Mouse (Mus musculus) midbrain, embryonic 11.5 days (tissue): ENCODE measurements around the gene E030018B13Rik. TPM values are rescaled to one million over a fixed set of nuclear protein-coding genes. Genes with fewer than 3 reads are reported as not detected.

ENCODE experiments used
- ATAC-seq: fragments of 200-750 bp; cut with Nextera tagmentation; 2 replicates; pipeline ENCODE4 v1.8.0; 2017; ENCODE audit warnings: moderate TSS enrichment, moderate library complexity; ENCODE audit not compliant: low FRiP score
- DNase-seq: peaks from one replicate; pipeline ENCODE4 v3.0.0; 2015; ENCODE audit warnings: low spot score; ENCODE audit errors: missing footprints
- H3K27ac ChIP-seq: fragments of 300-500 bp; sonication (generic); 2 replicates; pipeline ENCODE4 v1.5.1; 2014; ENCODE audit warnings: low read depth, low read length
- H3K27me3 ChIP-seq: fragments of 300-500 bp; sonication (generic); 2 replicates; pipeline ENCODE4 v1.6.1; 2014; ENCODE audit warnings: mild to moderate bottlenecking, low read length, moderate library complexity, mixed read lengths; ENCODE audit not compliant: control insufficient read depth, insufficient read depth
- H3K36me3 ChIP-seq: fragments of 300-500 bp; sonication (generic); 2 replicates; pipeline ENCODE4 v1.6.1; 2014; ENCODE audit warnings: mild to moderate bottlenecking, low read length, moderate library complexity, mixed read lengths; ENCODE audit not compliant: control insufficient read depth, insufficient read depth
- H3K4me1 ChIP-seq: fragments of 300-500 bp; sonication (generic); 2 replicates; pipeline ENCODE4 v1.6.1; 2014; ENCODE audit warnings: low read length; ENCODE audit not compliant: control insufficient read depth, insufficient read depth
- H3K4me2 ChIP-seq: fragments of 300-500 bp; sonication (generic); 2 replicates; pipeline ENCODE4 v1.6.1; 2014; ENCODE audit warnings: mild to moderate bottlenecking, moderate library complexity
- H3K4me3 ChIP-seq: fragments of 300-500 bp; sonication (generic); 2 replicates; pipeline ENCODE4 v1.5.1; 2014; ENCODE audit warnings: low read depth, low read length
- H3K9ac ChIP-seq: fragments of 300-500 bp; sonication (generic); 2 replicates; pipeline ENCODE4 v1.6.1; 2014; ENCODE audit warnings: low read length
- H3K9me3 ChIP-seq: fragments of 300-500 bp; sonication (generic); 2 replicates; pipeline ENCODE4 v1.6.1; 2016; ENCODE audit warnings: low read length; ENCODE audit not compliant: control insufficient read depth
- WGBS: fragments of 180-500 bp; shearing (Covaris S2); extraction: QIAGEN DNeasy Blood & Tissue Kit; methylation state at CpG from one replicate; pipeline ENCODE4 v1.1.7; 2014; 5-methylcytosine and 5-hydroxymethylcytosine counted together
- polyA plus RNA-seq: library from polyadenylated mRNA; unstranded; fragments of >200 nt; fragmentation: Nextera tagmentation; extraction: Ambion mirVana; gene quantifications from 2 replicates; pipeline ENCODE4 v1.2.1, GENCODE M21; 2014

Gene E030018B13Rik
- polyA plus RNA-seq, 1 experiment from 2014 or later, result 0.14 TPM

GRCm38 (mm10) chr7:63936986-63937235 lies 20.3 kb downstream of the E030018B13Rik start:
- H3K9me3 ChIP-seq, result no peaks in the 10 kb centered on the region
- peak overlapping the region; percentile 94 for H3K4me3 ChIP-seq
- H3K27me3 ChIP-seq, result no peaks in the 10 kb centered on the region
- peak overlapping the region; percentile 96 for H3K9ac ChIP-seq
- under 1% methylated on average over 11 of the region's 11 CpGs for WGBS
- H3K4me1 ChIP-seq, result peaks cover 23% of the 10 kb centered on the region
- H3K4me2 ChIP-seq, result peak overlapping the region; percentile 93
- ATAC-seq, result no peak
- H3K27ac ChIP-seq, result peak overlapping the region; percentile 87; the same call in 1 of the 2 replicates
- no peak for DNase-seq
- H3K36me3 ChIP-seq, result no peaks in the 10 kb centered on the region

DNA sequence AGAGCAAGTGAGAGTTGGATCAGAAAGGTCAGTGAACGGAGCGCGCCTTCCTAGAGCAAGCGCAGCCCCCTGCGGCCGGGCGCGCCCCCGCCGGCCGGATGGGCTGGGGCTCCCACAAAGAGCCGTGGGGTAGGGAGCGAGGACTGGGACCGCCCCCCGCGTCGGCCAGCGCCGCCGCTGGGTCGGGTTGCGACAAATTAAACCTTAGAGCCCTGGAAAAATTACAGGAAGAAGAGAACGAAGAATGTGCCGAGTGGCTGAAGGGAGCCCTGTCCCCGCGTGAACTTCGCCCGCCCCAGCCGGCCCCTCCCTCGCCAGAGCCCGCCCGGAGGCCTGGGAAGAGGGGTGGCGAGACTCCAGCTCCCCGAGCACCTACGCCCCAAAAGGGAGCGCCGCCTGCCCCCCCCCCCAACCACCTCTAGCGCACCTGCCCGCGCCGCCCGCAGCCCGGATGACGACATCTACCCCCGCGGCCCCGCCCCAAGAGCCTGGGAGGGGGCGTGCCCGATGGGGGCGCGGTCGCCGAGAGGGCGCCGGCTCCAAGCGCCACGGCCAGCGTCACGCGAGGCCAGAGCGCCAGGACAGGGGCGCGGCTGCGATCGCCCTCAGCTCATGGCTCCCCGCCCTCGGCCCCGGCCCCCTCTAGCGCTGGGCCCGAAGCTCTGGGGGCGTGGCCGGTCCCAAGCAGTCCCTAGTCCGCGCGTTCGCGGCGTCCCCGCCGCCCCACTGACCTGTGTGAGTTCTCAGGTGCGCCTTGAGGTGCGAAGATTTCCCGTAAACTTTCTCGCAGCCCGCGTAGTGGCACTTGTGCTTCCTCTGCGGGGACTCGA lies 20.8 kb downstream of the E030018B13Rik start:
- Histone ChIP-seq H3K4me3 (peak overlapping the region; percentile 94), H3K9ac (peak overlapping the region; percentile 96), H3K27ac (peak overlapping the region; percentile 87), H3K27me3 (no peaks in the 10 kb centered on the region), H3K4me2 (peak overlapping the region; percentile 93), H3K4me1 (peaks cover 23% of the 10 kb centered on the region), H3K9me3 (no peaks in the 10 kb centered on the region), H3K36me3 (no peaks in the 10 kb centered on the region)
- peak; percentile 22 for ATAC-seq
- under 1% methylated on average over 74 of the region's 88 CpGs for WGBS
- DNase-seq, result peak; percentile 97

DNA sequence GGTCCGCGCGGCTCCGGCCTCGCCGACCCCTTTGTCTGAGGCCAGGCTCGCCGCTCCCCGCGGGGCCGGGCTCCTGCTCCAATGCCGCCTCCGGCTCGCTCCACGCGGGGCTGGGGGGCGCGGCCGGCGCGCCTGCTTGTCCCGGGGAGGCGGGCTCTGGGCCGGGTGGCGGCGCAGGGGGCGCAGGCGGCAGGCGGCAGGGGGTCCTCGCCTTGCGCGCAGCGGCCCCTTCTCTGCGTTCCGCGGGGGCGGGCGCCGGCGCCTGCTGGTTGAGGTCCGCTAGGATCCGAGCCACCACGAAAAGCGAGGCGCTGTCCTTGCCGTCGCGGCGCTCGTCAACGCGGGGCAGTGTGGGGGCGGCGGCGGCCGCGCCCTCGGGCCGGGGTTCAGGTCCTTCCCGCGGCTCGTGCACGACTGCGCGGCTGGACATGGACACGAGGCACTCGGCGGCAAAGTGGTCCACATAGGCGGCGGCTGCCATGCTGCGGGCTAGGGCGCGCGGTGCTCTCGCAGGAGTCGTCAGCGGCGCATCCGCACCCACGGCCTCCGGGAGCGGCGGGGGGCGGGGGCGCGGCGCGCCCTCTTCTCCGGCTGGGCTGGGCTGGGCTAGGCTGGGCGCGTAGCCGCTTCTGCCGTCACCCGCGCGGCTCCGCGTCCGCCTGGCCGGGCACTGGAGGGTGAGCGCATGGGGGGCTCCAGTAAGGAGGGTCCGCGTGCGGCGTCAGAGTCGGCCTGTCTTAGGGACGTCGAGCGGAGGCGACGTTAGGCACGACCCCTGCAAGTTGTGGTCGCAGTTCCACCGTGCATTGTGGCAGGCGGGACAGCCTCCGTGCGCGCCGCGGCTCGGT lies 21.6 kb downstream of the E030018B13Rik start:
- ATAC-seq, result peak; percentile 74
- peak; percentile 94 for DNase-seq
- peak overlapping the region; percentile 94 for H3K4me3 ChIP-seq
- no peaks in the 10 kb centered on the region for H3K36me3 ChIP-seq
- H3K27me3 ChIP-seq, result no peaks in the 10 kb centered on the region
- peak overlapping the region; percentile 87 for H3K27ac ChIP-seq
- under 1% methylated on average over 111 of the region's 121 CpGs for WGBS
- H3K9me3 ChIP-seq, result no peaks in the 10 kb centered on the region
- H3K4me2 ChIP-seq, result peak overlapping the region; percentile 93
- peak overlapping the region; percentile 96 for H3K9ac ChIP-seq
- peaks cover 23% of the 10 kb centered on the region for H3K4me1 ChIP-seq

DNA sequence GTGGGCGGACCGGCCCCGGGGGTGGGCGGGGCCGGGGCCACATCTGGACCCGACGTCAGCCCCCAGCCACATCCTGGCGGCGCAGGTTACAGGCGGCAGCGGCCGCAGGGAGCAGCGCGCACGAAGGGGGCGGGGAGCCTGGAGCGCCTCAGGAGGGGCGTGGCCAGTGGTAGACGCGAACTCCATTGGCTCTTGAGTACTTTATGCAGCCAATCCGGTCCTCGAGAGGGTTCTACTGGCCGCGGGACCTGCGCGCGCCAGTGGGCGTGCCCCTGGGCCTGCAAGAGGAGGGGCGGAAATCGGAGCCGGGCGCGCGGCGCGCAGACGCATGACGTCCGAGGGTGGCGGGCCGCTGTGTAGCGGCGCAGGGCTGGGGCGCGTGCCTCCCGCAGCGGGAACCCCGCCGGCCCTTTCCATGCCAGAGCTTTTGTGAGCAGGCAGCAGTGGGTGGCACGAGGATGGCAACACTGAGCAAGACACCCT lies 22.3 kb downstream of the E030018B13Rik start, which contains the start of gene Klf13:
Gene Klf13, minus strand, starts transcription at position 2 of the 483 bp plus-strand sequence.
- H3K4me1 ChIP-seq, result peaks cover 23% of the 10 kb centered on the region
- no peaks in the 10 kb centered on the region for H3K27me3 ChIP-seq
- peak within 1 kb of the TSS; percentile 93 for H3K4me2 ChIP-seq
- H3K27ac ChIP-seq, result peak within 1 kb of the TSS; percentile 87
- WGBS, result under 1% methylated on average over 47 of the region's 50 CpGs
- peak within 1 kb of the TSS; percentile 96 for H3K9ac ChIP-seq
- DNase-seq, result peak; percentile 99
- H3K36me3 ChIP-seq, result no peaks in the 10 kb centered on the region
- H3K4me3 ChIP-seq, result peak within 1 kb of the TSS; percentile 94
- no peaks in the 10 kb centered on the region for H3K9me3 ChIP-seq
- peak; percentile 94 for ATAC-seq

- Histone ChIP-seq H3K36me3 (no peaks in the 10 kb centered on the region), H3K9me3 (no peaks in the 10 kb centered on the region), H3K27ac (peak overlapping the region; percentile 77), H3K27me3 (no peaks in the 10 kb centered on the region), H3K4me1 (peaks cover 22% of the 10 kb centered on the region), H3K4me3 (peak overlapping the region; percentile 94), H3K4me2 (peak overlapping the region; percentile 93), H3K9ac (peak overlapping the region; percentile 87)
- whole genome bisulfite sequencing, result under 1% methylated on average over 39 of the region's 39 CpGs
- no peak; the same call in none of the 2 replicates for ATAC-seq
- no peak for DNase-seq
Measured at GRCm38 (mm10) chr7:63939397-63939951, 22.8 kb downstream of the E030018B13Rik start.

DNA sequence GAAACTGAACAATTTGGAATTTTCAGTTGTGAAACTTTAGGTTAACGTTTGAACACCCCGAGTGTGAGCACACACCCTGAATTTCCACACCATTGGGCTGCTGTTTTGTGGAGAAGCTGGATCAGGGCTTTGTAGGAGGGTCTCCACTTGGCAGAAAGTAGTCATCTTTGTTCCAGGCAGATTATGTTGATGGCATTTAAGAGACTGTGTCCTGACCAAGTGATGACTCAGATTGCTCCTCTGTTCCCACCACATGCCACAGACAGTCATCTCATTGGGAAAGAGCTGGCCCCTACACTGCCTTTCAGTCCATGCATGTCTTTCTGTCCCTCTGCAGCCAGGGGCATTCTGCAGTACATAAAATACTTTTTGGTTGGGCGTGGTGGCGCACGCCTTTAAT lies 23.7 kb downstream of the E030018B13Rik start:
- Histone ChIP-seq H3K9ac (no peak overlapping the region), H3K27me3 (no peaks in the 10 kb centered on the region), H3K4me3 (no peak overlapping the region), H3K36me3 (no peaks in the 10 kb centered on the region), H3K4me2 (no peak overlapping the region), H3K27ac (no peak overlapping the region), H3K4me1 (peaks cover 15% of the 10 kb centered on the region), H3K9me3 (no peaks in the 10 kb centered on the region)
- ATAC-seq (no peak), DNase-seq (no peak)
- WGBS, result 91% methylated on average over 5 of the region's 5 CpGs

DNA sequence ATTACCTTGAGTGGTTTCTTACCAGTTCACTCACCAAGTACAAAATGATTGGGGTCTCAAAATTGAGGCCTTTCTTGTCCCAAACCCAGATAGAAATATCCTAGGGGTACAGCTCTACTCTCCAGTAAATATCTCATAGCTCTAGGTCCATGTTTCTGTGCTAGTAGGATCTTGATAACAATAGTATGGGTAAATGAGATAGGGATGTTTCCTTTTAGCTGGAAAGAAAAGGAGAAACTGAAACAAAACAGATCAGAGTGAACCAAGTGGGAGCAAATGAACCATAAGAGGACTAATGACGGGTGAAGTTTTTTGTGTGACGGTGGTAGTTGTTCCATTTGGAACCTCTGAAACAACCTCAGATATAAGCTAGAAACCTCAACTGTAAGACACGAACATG lies 24.4 kb downstream of the E030018B13Rik start:
- H3K27ac ChIP-seq, result no peak overlapping the region
- ATAC-seq (no peak), DNase-seq (no peak)
- no peak overlapping the region for H3K4me3 ChIP-seq
- no peaks in the 10 kb centered on the region for H3K9me3 ChIP-seq
- H3K27me3 ChIP-seq, result no peaks in the 10 kb centered on the region
- H3K9ac ChIP-seq, result no peak overlapping the region
- 87% methylated on average over 3 of the region's 3 CpGs for WGBS
- peaks cover 8% of the 10 kb centered on the region for H3K4me1 ChIP-seq
- H3K4me2 ChIP-seq, result no peak overlapping the region
- no peaks in the 10 kb centered on the region for H3K36me3 ChIP-seq

GRCm38 (mm10) chr7:63941501-63941900 lies 24.8 kb downstream of the E030018B13Rik start:
- DNase-seq (no peak), ATAC-seq (no peak)
- Histone ChIP-seq H3K4me3 (no peak overlapping the region), H3K4me1 (peaks cover 7% of the 10 kb centered on the region), H3K36me3 (no peaks in the 10 kb centered on the region), H3K9me3 (no peaks in the 10 kb centered on the region), H3K27me3 (no peaks in the 10 kb centered on the region), H3K9ac (no peak overlapping the region), H3K27ac (no peak overlapping the region), H3K4me2 (no peak overlapping the region)
- 79% methylated on average over 4 of the region's 4 CpGs for WGBS
